Mouse (Mus musculus) liver, embryonic 13.5 days (tissue): ENCODE data around the gene Rsad1. TPM values are rescaled to one million over a fixed set of nuclear protein-coding genes. Genes with fewer than 3 reads are reported as not detected.

Experiments
- polyA plus RNA-seq: library from polyadenylated mRNA; unstranded; fragments of >200 nt; fragmentation: Nextera tagmentation; extraction: Ambion mirVana; gene quantifications from 2 replicates; pipeline ENCODE4 v1.2.1, GENCODE M21; 2015

Gene Rsad1
- polyA plus RNA-seq, 1 experiment from 2014 or later, result 1.6 TPM

Other genes with a start within 250 kb of the Rsad1 start
- 53.4 and 68.8 TPM in 2 replicates for gene Luc7l3, start 227.3 kb downstream of the Rsad1 start, polyA plus RNA-seq
- gene Ankrd40, start 221.3 kb downstream of the Rsad1 start, polyA plus RNA-seq, result 5.2 and 5.5 TPM in 2 replicates
- 4.3 and 5.8 TPM in 2 replicates for gene Abcc3, start 156.3 kb downstream of the Rsad1 start, polyA plus RNA-seq
- 1.4 and 1.8 TPM in 2 replicates for gene Cacna1g, start 75.1 kb downstream of the Rsad1 start, polyA plus RNA-seq
- gene Spata20, start 63.1 kb downstream of the Rsad1 start, polyA plus RNA-seq, result not detected in 2 replicates
- gene Epn3, start 49.3 kb downstream of the Rsad1 start, polyA plus RNA-seq, result 0.05 and 0.08 TPM in 2 replicates
- gene Mycbpap, start 27.5 kb downstream of the Rsad1 start, polyA plus RNA-seq, result 0.05 and 0.19 TPM in 2 replicates
- gene Chad, start 15.8 kb upstream of the Rsad1 start, polyA plus RNA-seq, result 0.13 TPM in 1 of 2 replicates, not detected in the other
- 1.1 and 1.3 TPM in 2 replicates for gene Acsf2, start 52.6 kb upstream of the Rsad1 start, polyA plus RNA-seq
- gene Lrrc59, start 80.5 kb upstream of the Rsad1 start, polyA plus RNA-seq, result 133 and 148 TPM in 2 replicates
- gene Mrpl27, start 104.5 kb upstream of the Rsad1 start, polyA plus RNA-seq, result 90.2 and 91.3 TPM in 2 replicates
- 18.4 and 19.5 TPM in 2 replicates for gene Eme1, start 104.7 kb upstream of the Rsad1 start, polyA plus RNA-seq
- gene Xylt2, start 128.3 kb upstream of the Rsad1 start, polyA plus RNA-seq, result 2.4 and 2.9 TPM in 2 replicates
- not detected in 2 replicates for gene Gm11541, start 155.2 kb upstream of the Rsad1 start, polyA plus RNA-seq
- gene Cdc34b, start 192.5 kb upstream of the Rsad1 start, polyA plus RNA-seq, result 0.08 TPM in 1 of 2 replicates, not detected in the other
- gene Tmem92, start 233.4 kb upstream of the Rsad1 start, polyA plus RNA-seq, result not detected in 2 replicates